Mouse (Mus musculus): Measurements from ENCODE around the gene Osbpl8. TPM values are rescaled to one million over a fixed set of nuclear protein-coding genes. Genes with fewer than 3 reads are reported as not detected.
A peak's percentile ranks its signal among the peaks of the same experiment; 100 is the strongest.

Gene Osbpl8
- total RNA-seq, 4 experiments from 2014 or later = 58.5 to 65.7 (median 62.7) TPM

- no peak for DNase-seq (ENCODE audit: low spot score in 2 of 2)
These were observed 14.8 kb upstream of the Osbpl8 start for GRCm38 (mm10) chr10:111149761-111150160.

DNA sequence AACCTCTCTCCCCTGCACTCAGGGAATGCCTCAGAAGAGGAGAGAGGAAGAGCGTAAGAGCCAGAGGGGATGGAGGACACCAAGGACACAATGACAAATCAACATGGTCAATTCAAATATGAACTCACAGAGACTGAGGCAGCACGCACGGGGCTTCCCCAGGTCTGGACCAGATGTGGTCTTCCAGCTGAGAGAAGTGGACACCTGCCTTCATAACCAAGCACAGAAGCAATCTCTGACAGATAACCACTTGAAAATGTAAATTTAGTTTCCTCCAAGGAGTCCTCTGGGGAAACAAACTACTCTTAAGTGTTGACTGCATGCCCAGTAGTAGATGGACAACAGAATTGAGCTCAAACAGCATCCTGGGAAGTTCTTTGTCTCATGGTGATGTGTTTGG, 9.5 kb upstream of the Osbpl8 start:
- no peak for DNase-seq (ENCODE audit: low spot score in 2 of 2)

GRCm38 (mm10) chr10:111155571-111155970, 9.0 kb upstream of the Osbpl8 start:
- no peak for DNase-seq (ENCODE audit: low spot score in 2 of 2)

GRCm38 (mm10) chr10:111156394-111157190, 8.0 kb upstream of the Osbpl8 start:
- DNase-seq (ENCODE audit: low spot score in 2 of 2) = no peak

- no peak for DNase-seq (ENCODE audit: low spot score in 2 of 2)
These were observed 7.3 kb upstream of the Osbpl8 start for GRCm38 (mm10) chr10:111157241-111157659.

GRCm38 (mm10) chr10:111159789-111160522, 4.6 kb upstream of the Osbpl8 start:
- no peak for DNase-seq (ENCODE audit: low spot score in 2 of 2)

DNA sequence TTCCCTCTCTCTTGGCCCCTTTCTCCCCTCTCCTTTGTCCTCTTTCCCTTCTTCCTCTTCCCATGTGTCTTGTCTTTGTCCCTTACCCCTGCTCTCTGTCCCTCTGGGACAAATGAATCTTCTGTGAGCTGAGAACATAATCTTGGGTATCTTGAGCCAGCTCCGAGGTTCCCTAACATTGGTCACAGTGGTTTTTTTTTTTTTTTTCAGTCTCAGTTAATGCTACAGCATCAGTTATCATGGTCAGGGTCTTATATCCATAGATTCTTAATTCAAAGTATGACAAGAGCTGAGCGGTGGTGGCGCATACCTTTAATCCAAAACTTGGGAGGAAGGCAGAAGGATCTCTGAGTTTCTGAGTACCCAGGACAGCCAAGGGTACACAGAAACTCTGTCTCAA, 4.0 kb upstream of the Osbpl8 start:
- no peak for DNase-seq (ENCODE audit: low spot score in 2 of 2)

- DNase-seq (ENCODE audit: low spot score in 2 of 2) = no peak
These were observed 3.2 kb upstream of the Osbpl8 start for GRCm38 (mm10) chr10:111161373-111161772.

DNA sequence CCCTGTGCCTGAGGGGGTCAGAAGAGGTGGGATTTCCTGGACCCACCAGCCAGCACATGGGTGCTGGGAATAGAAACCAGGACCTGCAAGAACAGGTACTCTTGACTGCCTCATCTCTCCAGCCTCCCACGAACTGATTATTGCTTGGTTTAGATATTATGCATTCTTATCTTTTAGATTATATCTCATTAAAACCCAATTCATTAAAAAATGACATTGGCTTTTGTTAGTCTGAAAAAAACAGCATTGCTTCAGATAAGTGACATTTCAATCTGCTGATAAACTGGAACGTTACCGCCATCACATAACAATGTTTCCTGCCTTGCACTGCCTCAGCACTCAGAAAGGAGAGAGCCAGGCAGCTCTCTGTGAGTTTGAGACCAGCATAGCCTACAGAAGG, 1.5 kb upstream of the Osbpl8 start:
- no peak for DNase-seq (ENCODE audit: low spot score in 2 of 2)

DNA sequence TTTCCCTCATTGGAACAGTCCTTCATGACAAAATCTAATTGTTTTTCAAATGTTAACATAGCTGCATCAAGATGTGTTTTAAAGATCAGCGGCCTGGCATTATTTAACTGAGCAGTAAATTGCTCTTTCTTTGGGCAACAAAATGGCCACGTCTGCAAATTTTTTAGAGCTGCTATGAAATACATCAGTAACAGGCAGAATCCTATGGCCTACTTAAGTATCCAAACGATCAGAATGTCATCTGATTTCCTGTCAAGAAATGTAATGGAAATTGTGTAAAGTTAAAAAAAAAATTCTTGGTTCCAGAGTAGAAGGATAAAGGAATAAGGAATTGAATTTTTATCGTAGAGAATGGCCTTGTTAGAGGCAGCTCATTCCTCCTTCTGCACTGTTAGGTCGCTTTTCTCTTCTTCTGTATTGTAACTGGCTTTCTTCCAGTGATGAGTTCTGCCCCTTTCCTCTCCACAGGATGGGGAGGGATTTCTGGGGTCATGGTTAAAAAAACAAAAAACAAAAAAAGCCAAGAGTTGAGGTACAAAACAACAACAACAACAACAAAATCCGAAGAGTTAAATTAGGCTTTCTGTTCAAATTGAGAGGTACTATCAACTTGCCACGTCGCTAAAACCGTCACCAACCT, 831 bp upstream of the Osbpl8 start:
- DNase-seq (ENCODE audit: low spot score in 2 of 2) = no peak

DNA sequence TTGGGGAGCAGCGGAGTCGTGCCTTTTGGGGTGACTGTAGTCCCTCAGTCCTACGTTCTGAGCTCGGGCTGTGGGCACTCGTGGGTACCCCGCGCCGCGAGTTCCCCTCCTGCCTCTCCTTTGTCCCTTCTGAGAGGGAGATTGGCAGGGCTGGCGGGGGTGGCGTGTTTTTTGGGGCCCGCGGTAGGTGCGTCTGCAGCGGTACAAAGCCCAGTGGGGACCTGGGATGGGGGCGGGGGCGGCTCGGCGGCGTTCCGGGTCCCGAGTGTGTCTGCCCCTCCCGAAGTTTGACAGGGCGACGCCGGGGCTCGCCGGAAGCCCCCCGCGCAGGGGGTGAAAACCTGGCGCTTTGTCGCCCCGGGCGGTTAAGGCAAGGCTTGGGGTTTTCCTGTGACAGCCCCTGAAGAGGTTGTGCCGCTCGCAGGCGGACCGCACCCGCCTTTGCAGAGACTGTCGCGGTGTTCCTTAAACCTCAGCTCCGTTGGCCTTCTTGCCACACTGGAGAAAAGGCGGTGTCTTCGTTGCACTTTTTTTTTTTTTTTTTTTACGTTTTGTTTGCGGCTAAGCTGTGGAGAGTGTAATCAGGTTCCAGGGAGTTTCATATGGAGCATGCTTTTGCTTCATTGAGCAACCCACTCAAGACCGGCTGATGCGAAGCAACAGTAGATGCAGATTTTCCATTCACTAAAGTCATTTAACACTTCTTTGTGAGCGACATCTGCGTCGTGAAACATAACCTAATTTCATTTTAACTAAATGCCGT, 848 bp downstream of the Osbpl8 start:
- peak in 1 of 2 experiments; percentile 19 for DNase-seq (ENCODE audit: low spot score in 2 of 2)

DNA sequence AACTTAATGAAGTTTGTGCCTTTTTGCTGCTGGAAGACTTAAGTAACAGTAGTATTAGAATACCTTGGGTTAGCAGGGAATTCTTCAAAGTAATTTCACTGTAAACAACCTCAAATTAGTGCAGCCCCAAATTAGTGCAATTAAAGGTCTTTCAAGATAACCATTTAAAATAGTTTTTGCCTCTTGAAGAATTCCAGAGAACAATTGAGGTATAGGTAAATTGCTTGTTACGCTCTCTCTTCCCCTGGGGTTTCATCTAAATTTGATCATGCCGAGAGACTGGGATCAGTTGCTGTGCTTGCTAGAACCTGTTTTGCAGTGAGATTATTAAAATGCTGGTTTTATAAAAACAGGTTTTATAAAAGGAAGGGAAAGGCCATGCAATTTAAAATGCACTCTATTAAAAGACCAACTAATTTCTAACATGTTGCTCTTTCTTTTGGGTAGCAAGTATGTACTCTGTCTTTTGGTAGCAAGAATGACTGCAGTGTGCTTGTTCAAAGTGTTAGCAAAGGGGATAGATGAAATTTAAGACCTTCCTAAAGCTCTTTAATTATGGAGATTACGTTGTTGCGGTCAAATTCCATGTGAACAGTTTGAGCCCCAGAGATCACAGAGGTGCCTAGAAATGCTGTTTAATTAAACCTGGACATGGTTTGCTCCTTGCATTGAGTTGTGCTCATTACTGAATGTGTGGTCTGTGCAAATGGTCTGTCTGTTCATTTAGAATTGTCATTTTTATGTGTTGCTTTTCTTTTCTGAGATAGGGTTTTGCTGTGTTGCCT, 1.7 kb downstream of the Osbpl8 start:
- no peak for DNase-seq (ENCODE audit: low spot score in 2 of 2)

DNA sequence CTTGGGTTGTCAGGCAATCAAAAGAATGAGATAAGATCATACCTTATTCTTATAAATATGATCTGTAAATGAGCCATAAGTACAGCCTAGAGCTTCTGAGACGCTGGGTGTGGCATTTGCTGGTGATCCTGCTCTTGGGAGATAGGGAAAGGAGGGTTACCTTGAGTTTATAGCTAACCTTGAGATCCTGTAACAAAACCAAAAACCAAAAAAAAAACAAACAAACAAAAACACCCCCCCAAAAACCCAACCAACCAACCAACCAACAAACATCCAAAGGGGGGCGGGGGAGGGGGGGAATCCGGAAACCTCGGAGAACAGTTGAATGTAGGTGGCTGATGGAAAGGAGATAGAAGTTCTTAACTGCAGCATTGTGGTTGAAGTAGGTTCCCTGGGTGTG, 2.9 kb downstream of the Osbpl8 start:
- no peak for DNase-seq (ENCODE audit: low spot score in 2 of 2)

- no peak for DNase-seq (ENCODE audit: low spot score in 2 of 2)
These were observed 3.8 kb downstream of the Osbpl8 start for GRCm38 (mm10) chr10:111168305-111168704.

DNA sequence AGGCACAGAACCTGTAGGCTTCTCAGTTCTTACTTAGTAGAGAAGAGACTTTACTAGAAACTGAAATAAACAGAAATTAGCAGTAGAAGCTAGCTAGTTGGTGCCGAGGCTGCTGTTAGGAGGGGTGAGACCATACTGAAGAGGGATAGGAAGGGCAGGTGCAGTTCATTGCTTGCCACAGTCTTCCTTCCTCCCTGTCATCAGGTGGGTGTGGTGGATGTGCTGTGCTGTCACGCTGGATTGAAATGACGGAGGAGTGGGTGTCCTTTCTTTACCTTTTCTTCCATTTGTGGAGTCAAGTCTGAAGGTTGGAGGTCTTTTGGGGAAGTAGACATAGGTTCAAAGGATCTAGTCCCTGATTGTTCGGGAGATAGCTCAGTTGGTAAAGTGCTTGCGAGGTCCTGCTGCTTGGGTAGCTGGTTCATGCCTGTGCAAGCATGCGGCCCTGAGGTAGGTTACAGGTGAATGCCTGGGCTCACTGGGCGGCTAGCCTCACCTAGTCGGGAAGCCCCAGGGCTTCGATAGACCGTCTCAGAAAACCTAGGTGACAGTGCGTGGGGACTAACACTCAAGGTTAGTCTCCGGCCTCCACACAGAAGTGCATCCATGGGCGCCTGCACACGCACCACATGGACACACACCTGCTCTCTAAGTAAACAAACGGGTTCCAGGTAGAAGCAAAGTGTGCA, 6.8 kb downstream of the Osbpl8 start:
- DNase-seq (ENCODE audit: low spot score in 2 of 2) = no peak

- DNase-seq (ENCODE audit: low spot score in 2 of 2) = no peak
These were observed 9.2 kb downstream of the Osbpl8 start for GRCm38 (mm10) chr10:111173589-111174247.

- no peak for DNase-seq (ENCODE audit: low spot score in 2 of 2)
These were observed 12.8 kb downstream of the Osbpl8 start for GRCm38 (mm10) chr10:111177336-111177735.

GRCm38 (mm10) chr10:111178024-111178423, 13.5 kb downstream of the Osbpl8 start:
- peak in 1 of 2 experiments; percentile 30 for DNase-seq (ENCODE audit: low spot score in 2 of 2)

DNA sequence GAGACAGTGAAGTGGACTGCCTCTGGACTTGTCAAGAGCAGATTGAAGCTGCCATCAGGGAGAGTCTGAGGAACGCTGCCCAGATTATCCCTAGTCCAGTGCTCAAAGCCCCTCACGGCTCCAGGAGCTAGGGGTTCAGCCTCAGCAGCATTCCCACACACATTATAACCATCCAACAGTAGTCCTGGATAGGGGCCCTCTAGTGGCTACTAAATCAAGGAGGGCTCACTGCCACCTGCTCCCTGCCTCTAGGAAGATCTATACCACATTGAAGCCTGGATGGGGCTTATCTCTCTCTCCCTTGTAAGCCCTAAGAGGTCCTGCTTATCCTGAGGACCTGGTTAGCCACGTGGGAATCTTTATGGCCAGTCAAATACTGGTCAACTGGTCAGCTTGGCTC, 16.1 kb downstream of the Osbpl8 start:
- no peak for DNase-seq (ENCODE audit: low spot score in 2 of 2)
